Mouse (Mus musculus) megakaryocyte, adult 5-6 weeks (primary cell): ENCODE data around the gene Ssr2. TPM values are rescaled to one million over a fixed set of nuclear protein-coding genes. Genes with fewer than 3 reads are reported as not detected.

Experiments
- total RNA-seq, 2 experiments: library from RNA; stranded (forward) in 1 of 2; stranded (reverse) in 1 of 2; fragments of 153-499, 151-499 nt in 1 of 2; fragments of 221-1000, 200-1000 nt in 1 of 2; gene quantifications; 2 replicates each; pipeline versions ENCODE4 v1.2.3 to v1.2.4; 2015 to 2017

Gene Ssr2
- total RNA-seq, 2 experiments from 2014 or later, result 107 to 216 TPM

Other genes with a start within 250 kb of the Ssr2 start
- 2.6 TPM in 1 of 2 replicates, not detected in the other for gene Tmem79, start 239.7 kb upstream of the Ssr2 start, total RNA-seq (2015)
- 1.2 TPM in 1 of 2 replicates, not detected in the other for gene Tmem79, start 239.7 kb upstream of the Ssr2 start, total RNA-seq (2017)
- gene Smg5, start 239.6 kb upstream of the Ssr2 start, total RNA-seq (2015), result 20.6 and 21.1 TPM in 2 replicates
- gene Smg5, start 239.6 kb upstream of the Ssr2 start, total RNA-seq (2017), result 34.5 and 48.0 TPM in 2 replicates
- not detected in 2 replicates for gene Paqr6, start 211.3 kb upstream of the Ssr2 start, total RNA-seq (2015)
- not detected in 2 replicates for gene Paqr6, start 211.3 kb upstream of the Ssr2 start, total RNA-seq (2017)
- gene Bglap3, start 203.1 kb upstream of the Ssr2 start, total RNA-seq (2015), result not detected in 2 replicates
- not detected in 2 replicates for gene Bglap3, start 203.1 kb upstream of the Ssr2 start, total RNA-seq (2017)
- 0.84 TPM in 1 of 2 replicates, not detected in the other for gene Bglap2, start 197.2 kb upstream of the Ssr2 start, total RNA-seq (2015)
- gene Bglap2, start 197.2 kb upstream of the Ssr2 start, total RNA-seq (2017), result 0.66 TPM in 1 of 2 replicates, not detected in the other
- gene Bglap, start 191.4 kb upstream of the Ssr2 start, total RNA-seq (2015), result 0.93 and 1.5 TPM in 2 replicates
- 5.0 and 6.3 TPM in 2 replicates for gene Bglap, start 191.4 kb upstream of the Ssr2 start, total RNA-seq (2017)
- 115 and 131 TPM in 2 replicates for gene Pmf1, start 165.5 kb upstream of the Ssr2 start, total RNA-seq (2015)
- 78.5 and 81.9 TPM in 2 replicates for gene Pmf1, start 165.5 kb upstream of the Ssr2 start, total RNA-seq (2017)
- gene Slc25a44, start 150.7 kb upstream of the Ssr2 start, total RNA-seq (2015), result 11.4 and 11.6 TPM in 2 replicates
- 17.4 and 18.7 TPM in 2 replicates for gene Slc25a44, start 150.7 kb upstream of the Ssr2 start, total RNA-seq (2017)
- 171 and 181 TPM in 2 replicates for gene Sema4a, start 114.7 kb upstream of the Ssr2 start, total RNA-seq (2015)
- gene Sema4a, start 114.7 kb upstream of the Ssr2 start, total RNA-seq (2017), result 164 and 167 TPM in 2 replicates
- 1.5 and 1.9 TPM in 2 replicates for gene Lmna, start 65.9 kb upstream of the Ssr2 start, total RNA-seq (2015)
- gene Lmna, start 65.9 kb upstream of the Ssr2 start, total RNA-seq (2017), result 2.5 and 4.5 TPM in 2 replicates
- 0.04 and 0.05 TPM in 2 replicates for gene Mex3a, start 43.5 kb upstream of the Ssr2 start, total RNA-seq (2015)
- 0.04 and 0.18 TPM in 2 replicates for gene Mex3a, start 43.5 kb upstream of the Ssr2 start, total RNA-seq (2017)
- gene Rab25, start 27.6 kb upstream of the Ssr2 start, total RNA-seq (2015), result not detected in 2 replicates
- gene Rab25, start 27.6 kb upstream of the Ssr2 start, total RNA-seq (2017), result not detected in 2 replicates
- 31.3 TPM in 2 replicates for gene Lamtor2, start 22.8 kb upstream of the Ssr2 start, total RNA-seq (2015)
- 57.8 and 73.4 TPM in 2 replicates for gene Lamtor2, start 22.8 kb upstream of the Ssr2 start, total RNA-seq (2017)
- gene Ubqln4, start 22.1 kb upstream of the Ssr2 start, total RNA-seq (2015), result 10.5 and 14.5 TPM in 2 replicates
- gene Ubqln4, start 22.1 kb upstream of the Ssr2 start, total RNA-seq (2017), result 15.9 and 16.4 TPM in 2 replicates
- gene Arhgef2, start 30.1 kb downstream of the Ssr2 start, total RNA-seq (2015), result 71.1 and 85.9 TPM in 2 replicates
- gene Arhgef2, start 30.1 kb downstream of the Ssr2 start, total RNA-seq (2017), result 49.6 and 73.1 TPM in 2 replicates
- not detected in 2 replicates for gene Rxfp4, start 77.3 kb downstream of the Ssr2 start, total RNA-seq (2015)
- not detected in 2 replicates for gene Rxfp4, start 77.3 kb downstream of the Ssr2 start, total RNA-seq (2017)
- 50.6 and 52.1 TPM in 2 replicates for gene Khdc4, start 109.9 kb downstream of the Ssr2 start, total RNA-seq (2015)
- 53.4 and 56.1 TPM in 2 replicates for gene Khdc4, start 109.9 kb downstream of the Ssr2 start, total RNA-seq (2017)
- 66.1 and 68.1 TPM in 2 replicates for gene Rit1, start 141.0 kb downstream of the Ssr2 start, total RNA-seq (2015)
- 53.4 and 68.6 TPM in 2 replicates for gene Rit1, start 141.0 kb downstream of the Ssr2 start, total RNA-seq (2017)
- 0.73 and 2.0 TPM in 2 replicates for gene Syt11, start 199.3 kb downstream of the Ssr2 start, total RNA-seq (2015)
- 0.65 and 2.1 TPM in 2 replicates for gene Syt11, start 199.3 kb downstream of the Ssr2 start, total RNA-seq (2017)